Mouse (Mus musculus): ENCODE results near the gene Fkbp3.

DNA sequence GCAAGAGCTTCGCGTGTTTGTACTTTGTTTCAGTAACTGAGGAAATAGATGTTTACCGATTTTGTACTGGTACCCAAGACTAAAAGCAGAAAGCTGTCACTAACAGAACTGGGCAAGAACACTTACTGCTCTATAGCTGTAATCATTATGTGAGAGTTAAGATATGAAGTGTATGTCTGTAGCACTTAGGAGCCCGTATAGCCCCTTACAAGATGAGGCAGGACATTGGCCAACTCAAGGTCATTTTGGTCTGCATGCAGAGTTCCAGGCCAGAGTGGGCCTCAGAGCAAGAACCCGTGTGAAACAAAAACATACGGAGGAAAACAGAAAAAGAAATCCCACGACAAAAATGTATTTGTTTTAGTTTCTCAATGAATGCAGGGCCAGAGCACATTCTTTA is 844 bp upstream of the Fkbp3 start:
- TF ChIP-seq CTCF (IDR thresholded peaks at IDR 0.05; ENCODE audit: extremely low read depth, insufficient read depth, low read length): no peak
- TF ChIP-seq POLR2A (IDR thresholded peaks at IDR 0.05; ENCODE audit: extremely low read depth, insufficient read depth, low read length): no peak
